Mouse (Mus musculus): ENCODE results near the gene Fbln2. TPM values are rescaled to one million over a fixed set of nuclear protein-coding genes. Genes with fewer than 3 reads are reported as not detected.

The Fbln2 gene
- polyA plus RNA-seq, 1 experiment = 2.4 TPM

GRCm38 (mm10) chr6:91192421-91192820 is 19.8 kb upstream of the Fbln2 start:
- no peaks in the 10 kb centered on the region for H3K36me3 ChIP-seq (ENCODE audit: control insufficient read depth, insufficient read depth, low read length)
- no peak overlapping the region for H3K27ac ChIP-seq (ENCODE audit: control insufficient read depth, insufficient read depth, low read depth, low read length)
- no peak for TF ChIP-seq POLR2A (IDR thresholded peaks at IDR 0.05; ENCODE audit: control insufficient read depth, low read depth, low read length)
- TF ChIP-seq CTCF (IDR thresholded peaks at IDR 0.05; ENCODE audit: control insufficient read depth, insufficient read depth, insufficient replicate concordance, low read depth, low read length) = no peak

DNA sequence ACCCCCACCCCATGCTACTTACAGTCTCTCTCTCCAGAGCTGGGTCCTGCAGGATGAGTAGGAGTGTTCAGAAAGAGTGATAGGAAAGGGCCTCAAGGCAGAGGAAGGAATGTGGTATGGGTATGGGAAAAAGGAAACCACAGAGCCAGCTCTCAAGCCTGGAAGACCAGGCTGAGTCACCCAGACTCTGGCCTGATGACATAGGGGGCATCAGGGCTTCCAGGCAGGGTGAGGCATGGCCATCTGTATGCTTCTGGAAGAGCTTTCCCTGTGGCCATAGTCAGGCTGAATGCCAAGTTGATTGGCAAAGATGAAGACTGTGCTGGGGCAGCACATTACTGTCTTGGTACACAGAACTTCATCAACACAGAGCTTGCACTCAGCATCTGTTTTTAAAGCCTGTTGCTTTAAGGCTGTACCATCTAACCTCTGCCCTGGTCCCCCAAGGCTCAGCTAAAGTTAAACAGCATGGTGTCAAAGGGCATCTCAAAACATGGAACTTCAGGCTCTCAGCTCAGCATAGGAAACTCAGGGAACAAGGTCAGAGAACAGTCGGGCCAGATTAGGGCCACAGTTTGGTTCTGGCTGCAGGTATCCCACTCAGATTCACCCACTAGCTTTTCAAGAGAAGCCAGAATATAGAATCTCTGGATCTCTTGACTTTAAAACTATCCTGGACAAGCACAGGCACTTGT is 19.3 kb upstream of the Fbln2 start:
- no peak overlapping the region for H3K4me3 ChIP-seq (ENCODE audit: control insufficient read depth, low read depth, low read length)
- no peaks in the 10 kb centered on the region for H3K27me3 ChIP-seq (ENCODE audit: control insufficient read depth, insufficient read depth, low read length)
- no peaks in the 10 kb centered on the region for H3K36me3 ChIP-seq (ENCODE audit: control insufficient read depth, insufficient read depth, low read length)
- no peak overlapping the region for H3K27ac ChIP-seq (ENCODE audit: control insufficient read depth, insufficient read depth, low read depth, low read length)
- H3K4me1 ChIP-seq (ENCODE audit: control insufficient read depth, insufficient read depth, low read length) = no peaks in the 10 kb centered on the region
- TF ChIP-seq CTCF (IDR thresholded peaks at IDR 0.05; ENCODE audit: control insufficient read depth, insufficient read depth, insufficient replicate concordance, low read depth, low read length) (no peak), POLR2A (IDR thresholded peaks at IDR 0.05; ENCODE audit: control insufficient read depth, low read depth, low read length) (no peak)

More at GRCm38 (mm10) chr6:91192421-91192820, 19.8 kb upstream of the Fbln2 start:
- Histone ChIP-seq H3K27me3 (ENCODE audit: control insufficient read depth, insufficient read depth, low read length) (no peaks in the 10 kb centered on the region), H3K4me1 (ENCODE audit: control insufficient read depth, insufficient read depth, low read length) (no peaks in the 10 kb centered on the region), H3K4me3 (ENCODE audit: control insufficient read depth, low read depth, low read length) (no peak overlapping the region)

- no peaks in the 10 kb centered on the region for H3K27me3 ChIP-seq (ENCODE audit: control insufficient read depth, insufficient read depth, low read length)
- H3K4me1 ChIP-seq (ENCODE audit: control insufficient read depth, insufficient read depth, low read length) = no peaks in the 10 kb centered on the region; the same call in 1 of the 2 replicates
- no peak overlapping the region for H3K4me3 ChIP-seq (ENCODE audit: control insufficient read depth, low read depth, low read length)
- TF ChIP-seq POLR2A (IDR thresholded peaks at IDR 0.05; ENCODE audit: control insufficient read depth, low read depth, low read length) = no peak
- TF ChIP-seq CTCF (IDR thresholded peaks at IDR 0.05; ENCODE audit: control insufficient read depth, insufficient read depth, insufficient replicate concordance, low read depth, low read length) = no peak; the same call in 1 of the 2 replicates
- no peak overlapping the region for H3K27ac ChIP-seq (ENCODE audit: control insufficient read depth, insufficient read depth, low read depth, low read length)
- no peaks in the 10 kb centered on the region for H3K36me3 ChIP-seq (ENCODE audit: control insufficient read depth, insufficient read depth, low read length)
Measured at GRCm38 (mm10) chr6:91198456-91198855, 13.8 kb upstream of the Fbln2 start.

DNA sequence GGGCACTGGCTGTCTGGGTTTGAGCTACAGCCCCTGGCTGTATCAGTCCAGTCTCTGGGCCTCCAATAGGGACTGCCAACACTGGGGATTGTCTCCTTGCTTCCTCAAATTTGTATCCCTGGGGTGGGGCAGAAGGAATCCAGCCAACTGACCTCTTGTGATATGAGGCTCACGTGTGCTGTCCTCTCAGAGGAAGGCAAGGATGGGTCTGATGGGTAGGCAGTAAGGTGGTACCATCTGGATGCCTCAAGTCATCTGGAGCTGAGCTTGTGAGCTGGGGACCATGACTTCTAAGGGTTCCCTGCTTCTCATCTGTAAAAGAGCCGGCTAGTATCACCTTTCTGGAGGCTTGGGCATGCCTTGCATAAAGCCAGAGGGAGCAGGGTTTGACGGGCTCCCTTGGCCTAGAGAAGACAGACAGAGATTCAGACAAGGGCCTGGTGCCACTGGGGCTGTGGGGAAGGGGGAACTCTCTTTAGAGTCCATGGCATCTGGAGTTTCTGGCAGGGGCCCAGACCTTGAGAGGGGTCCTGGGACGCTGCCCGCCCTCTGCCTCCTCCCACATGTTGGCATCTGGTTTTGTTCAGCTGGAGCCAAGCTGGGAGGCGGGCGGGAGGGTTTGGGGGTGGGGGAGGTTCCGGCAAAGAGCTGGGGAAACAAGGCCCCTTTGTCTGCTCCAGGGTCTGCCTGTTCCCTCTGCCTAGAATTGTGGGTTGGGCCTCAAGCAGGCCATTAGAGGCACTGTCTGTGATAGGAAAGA is 11.6 kb upstream of the Fbln2 start:
- Histone ChIP-seq H3K27me3 (ENCODE audit: control insufficient read depth, insufficient read depth, low read length) (no peaks in the 10 kb centered on the region), H3K27ac (ENCODE audit: control insufficient read depth, insufficient read depth, low read depth, low read length) (no peak overlapping the region), H3K36me3 (ENCODE audit: control insufficient read depth, insufficient read depth, low read length) (no peaks in the 10 kb centered on the region), H3K4me1 (ENCODE audit: control insufficient read depth, insufficient read depth, low read length) (no peaks in the 10 kb centered on the region; the same call in 1 of the 2 replicates), H3K4me3 (ENCODE audit: control insufficient read depth, low read depth, low read length) (peak overlapping the region; percentile 70)
- TF ChIP-seq POLR2A (IDR thresholded peaks at IDR 0.05; ENCODE audit: control insufficient read depth, low read depth, low read length) (no peak), CTCF (IDR thresholded peaks at IDR 0.05; ENCODE audit: control insufficient read depth, insufficient read depth, insufficient replicate concordance, low read depth, low read length) (no peak)

- H3K4me3 ChIP-seq (ENCODE audit: control insufficient read depth, low read depth, low read length) = no peak overlapping the region
- H3K36me3 ChIP-seq (ENCODE audit: control insufficient read depth, insufficient read depth, low read length) = no peaks in the 10 kb centered on the region
- no peaks in the 10 kb centered on the region; the same call in 1 of the 2 replicates for H3K4me1 ChIP-seq (ENCODE audit: control insufficient read depth, insufficient read depth, low read length)
- H3K27me3 ChIP-seq (ENCODE audit: control insufficient read depth, insufficient read depth, low read length) = no peaks in the 10 kb centered on the region
- TF ChIP-seq POLR2A (IDR thresholded peaks at IDR 0.05; ENCODE audit: control insufficient read depth, low read depth, low read length) = no peak
- TF ChIP-seq CTCF (IDR thresholded peaks at IDR 0.05; ENCODE audit: control insufficient read depth, insufficient read depth, insufficient replicate concordance, low read depth, low read length) = no peak
- H3K27ac ChIP-seq (ENCODE audit: control insufficient read depth, insufficient read depth, low read depth, low read length) = no peak overlapping the region
Measured at GRCm38 (mm10) chr6:91201881-91202341, 10.3 kb upstream of the Fbln2 start.

- H3K27ac ChIP-seq (ENCODE audit: control insufficient read depth, insufficient read depth, low read depth, low read length) = no peak overlapping the region
- no peak for TF ChIP-seq CTCF (IDR thresholded peaks at IDR 0.05; ENCODE audit: control insufficient read depth, insufficient read depth, insufficient replicate concordance, low read depth, low read length)
- no peak for TF ChIP-seq POLR2A (IDR thresholded peaks at IDR 0.05; ENCODE audit: control insufficient read depth, low read depth, low read length)
- no peaks in the 10 kb centered on the region for H3K36me3 ChIP-seq (ENCODE audit: control insufficient read depth, insufficient read depth, low read length)
- H3K4me3 ChIP-seq (ENCODE audit: control insufficient read depth, low read depth, low read length) = no peak overlapping the region
- no peaks in the 10 kb centered on the region; the same call in 1 of the 2 replicates for H3K4me1 ChIP-seq (ENCODE audit: control insufficient read depth, insufficient read depth, low read length)
- no peaks in the 10 kb centered on the region for H3K27me3 ChIP-seq (ENCODE audit: control insufficient read depth, insufficient read depth, low read length)
Measured at GRCm38 (mm10) chr6:91202571-91202970, 9.7 kb upstream of the Fbln2 start.

DNA sequence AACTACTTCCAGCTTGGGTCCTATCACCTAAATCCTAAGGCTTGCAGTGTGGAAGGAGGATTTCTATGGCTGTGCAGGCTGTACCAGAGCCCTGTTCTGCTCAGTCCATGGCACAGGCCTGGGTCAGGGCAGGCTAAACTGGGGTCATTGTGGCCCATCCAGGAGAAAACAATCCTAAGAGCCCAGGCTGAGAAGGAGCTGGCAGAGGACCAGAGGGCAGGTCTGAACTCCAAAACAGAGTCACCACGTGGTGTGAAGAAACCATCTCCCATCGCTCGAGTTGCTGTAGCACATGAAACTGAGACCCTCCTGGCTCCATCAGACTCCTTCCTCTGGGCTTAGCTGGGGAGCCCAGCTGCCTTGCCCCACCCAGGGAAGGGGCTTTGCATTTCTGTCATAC is 6.9 kb upstream of the Fbln2 start:
- Histone ChIP-seq H3K27ac (ENCODE audit: control insufficient read depth, insufficient read depth, low read depth, low read length) (no peak overlapping the region), H3K27me3 (ENCODE audit: control insufficient read depth, insufficient read depth, low read length) (no peaks in the 10 kb centered on the region), H3K4me3 (ENCODE audit: control insufficient read depth, low read depth, low read length) (no peak overlapping the region), H3K4me1 (ENCODE audit: control insufficient read depth, insufficient read depth, low read length) (peaks cover 4% of the 10 kb centered on the region), H3K36me3 (ENCODE audit: control insufficient read depth, insufficient read depth, low read length) (no peaks in the 10 kb centered on the region)
- no peak for TF ChIP-seq POLR2A (IDR thresholded peaks at IDR 0.05; ENCODE audit: control insufficient read depth, low read depth, low read length)
- no peak for TF ChIP-seq CTCF (IDR thresholded peaks at IDR 0.05; ENCODE audit: control insufficient read depth, insufficient read depth, insufficient replicate concordance, low read depth, low read length)
